In the genomic region with DNA sequence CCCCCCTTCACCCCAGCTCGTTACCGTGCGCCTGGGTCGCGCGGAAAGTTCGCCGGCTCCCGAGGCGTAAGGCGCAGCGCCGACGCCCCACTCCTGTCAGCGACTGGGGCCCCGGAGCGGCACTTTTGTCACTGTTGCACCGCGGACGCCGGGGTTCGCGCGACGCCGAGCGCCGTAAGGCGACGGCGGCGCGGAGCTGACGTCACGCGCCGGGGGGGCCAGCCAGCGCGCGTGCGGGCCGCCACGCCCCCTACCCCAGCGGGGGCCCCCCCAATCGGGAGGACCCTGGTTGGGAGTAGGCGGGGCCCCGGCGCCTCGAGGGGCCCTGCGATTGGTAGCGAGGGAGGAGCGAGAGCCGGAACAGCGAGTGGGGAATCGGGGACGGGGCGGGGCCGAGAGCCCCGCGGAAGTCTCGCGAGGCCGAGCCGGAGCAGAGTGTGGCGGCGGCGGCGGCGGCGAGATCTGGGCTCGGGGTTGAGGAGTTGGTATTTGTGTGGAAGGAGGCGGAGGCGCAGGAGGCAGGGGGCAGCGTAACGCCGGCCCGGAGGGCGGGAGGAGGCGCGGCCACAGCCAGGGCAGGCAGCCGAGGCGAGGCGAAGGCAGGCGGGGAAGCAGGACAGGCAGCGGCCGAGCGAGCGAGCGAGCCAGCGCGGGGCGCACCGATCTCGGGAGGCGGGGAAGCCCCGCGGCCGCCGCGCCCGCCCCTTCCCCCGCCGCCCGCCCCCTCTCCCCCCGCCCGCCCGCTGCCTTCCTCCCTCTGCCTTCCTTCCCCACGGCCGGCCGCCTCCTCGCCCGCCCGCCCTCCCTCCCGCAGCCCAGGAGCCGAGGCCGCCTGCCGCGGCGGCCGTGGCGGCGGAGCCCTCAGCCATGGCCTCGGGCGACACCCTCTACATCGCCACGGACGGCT, we compare ENCODE assay signal across 8 mouse cellular contexts. TPM values are rescaled to one million over a fixed set of nuclear protein-coding genes. Genes with fewer than 3 reads are reported as not detected.
DNase-seq lines count a peak whose midpoint lies in the region; ATAC-seq lines count a peak whose summit lies in the region.

A gene (plus strand): TSS at position 428 of the 907 bp plus-strand sequence.

- peak; percentile 93 for ATAC-seq in hindbrain, embryonic 16.5 days

- H3K36me3 ChIP-seq in hindbrain, embryonic 16.5 days (ENCODE audit: control insufficient read depth, insufficient read depth, low read length): no peaks in the 10 kb centered on the region
- H3K36me3 ChIP-seq in macrophage (ENCODE audit: inconsistent target): no peaks in the 10 kb centered on the region

- peak within 1 kb of the TSS; percentile 62 for H3K4me3 ChIP-seq in hindbrain, embryonic 16.5 days (ENCODE audit: low read length)
- H3K4me3 ChIP-seq in macrophage (ENCODE audit: inconsistent target): peak within 1 kb of the TSS; percentile 65

- WGBS in hindbrain, embryonic 16.5 days: under 1% methylated on average over 94 of the region's 127 CpGs
- WGBS in macrophage (ENCODE audit: missing documents): under 1% methylated on average over 82 of the region's 127 CpGs

- peak; percentile 97 for DNase-seq in WW6 (ENCODE audit: low read depth, low spot score)
- DNase-seq in cerebellum, postnatal 4 days (ENCODE audit: low spot score in 2 of 2): peak; percentile 97 to 99
- peak; percentile 98 for DNase-seq in gastrocnemius, adult 18-20 months (ENCODE audit: low spot score)
- DNase-seq in left cerebral cortex, adult 18-20 months (ENCODE audit: low spot score in 2 of 2): peak; percentile 93 to 98
- DNase-seq in right cerebral cortex, adult 18-20 months: peak; percentile 98
- peak; percentile 96 for DNase-seq in urinary bladder, postnatal 10 days (ENCODE audit: low spot score)

- H3K4me2 ChIP-seq in hindbrain, embryonic 16.5 days (ENCODE audit: low read length): peak within 1 kb of the TSS; percentile 60

- H3K9ac ChIP-seq in hindbrain, embryonic 16.5 days (ENCODE audit: low read depth, low read length): peak within 1 kb of the TSS; percentile 98

- no peaks in the 10 kb centered on the region for H3K9me3 ChIP-seq in hindbrain, embryonic 16.5 days (ENCODE audit: control insufficient read depth, low read length)

- H3K27ac ChIP-seq in hindbrain, embryonic 16.5 days (ENCODE audit: low read depth, low read length): peak within 1 kb of the TSS; percentile 99
- H3K27ac ChIP-seq in macrophage: peak within 1 kb of the TSS; percentile 42

- H3K4me1 ChIP-seq in hindbrain, embryonic 16.5 days (ENCODE audit: control insufficient read depth, insufficient read depth, low read depth, low read length): peaks cover 30% of the 10 kb centered on the region

- H3K27me3 ChIP-seq in hindbrain, embryonic 16.5 days (replicated peaks; ENCODE audit: control insufficient read depth, insufficient read depth, low read length): no peaks in the 10 kb centered on the region

- peaks cover 75% of the 10 kb centered on the region for H3K79me2 ChIP-seq in macrophage (ENCODE audit: inconsistent target)

RNA-seq across cellular contexts. Expression of the gene that starts here (rescaled TPM):
- 10 to 100 TPM; 30.3 to 39.0 TPM for total RNA-seq in gastrocnemius, adult 18-20 months (2021)
- polyA plus RNA-seq in hindbrain, embryonic 16.5 days (2015; fragmentation: Nextera tagmentation; extraction: Ambion mirVana): 9.7 and 9.8 TPM in 2 replicates
- 10 to 100 TPM; 47.6 to 48.6 TPM for total RNA-seq in left cerebral cortex, adult 18-20 months (2021)
- 10 to 100 TPM; 27.1 to 54.6 (median 36.2) TPM for total RNA-seq in macrophage (2018; cell fraction: chromatin; rRNA removed)
- total RNA-seq in macrophage (2018; cell fraction: cytosol; rRNA removed): 10 to 100 TPM; 20.1 to 36.2 (median 26.9) TPM
- 10 to 100 TPM; 25.9 to 49.7 (median 32.6) TPM for total RNA-seq in macrophage (2018; cell fraction: nucleus; rRNA removed)
- 24.1 to 61.1 TPM (median 29.0 TPM) in 3 replicates for polyA plus RNA-seq in macrophage (2018)

Comparison
In these comparisons a context has a peak if more than half of its experiments do, and no peak if none do; other contexts are left out.
1. Peak in every context shown above with its lines: DNase-seq, ATAC-seq, H3K4me3 ChIP-seq and H3K27ac ChIP-seq.